Mouse (Mus musculus) ovary, adult 18-20 months (tissue): ENCODE results near the gene Asxl1.

ENCODE experiments used
- DNase-seq: peaks from one replicate; pipeline ENCODE4 v3.0.0; 2022; ENCODE audit warnings: low spot score, mixed read lengths

Gene Asxl1

DNA sequence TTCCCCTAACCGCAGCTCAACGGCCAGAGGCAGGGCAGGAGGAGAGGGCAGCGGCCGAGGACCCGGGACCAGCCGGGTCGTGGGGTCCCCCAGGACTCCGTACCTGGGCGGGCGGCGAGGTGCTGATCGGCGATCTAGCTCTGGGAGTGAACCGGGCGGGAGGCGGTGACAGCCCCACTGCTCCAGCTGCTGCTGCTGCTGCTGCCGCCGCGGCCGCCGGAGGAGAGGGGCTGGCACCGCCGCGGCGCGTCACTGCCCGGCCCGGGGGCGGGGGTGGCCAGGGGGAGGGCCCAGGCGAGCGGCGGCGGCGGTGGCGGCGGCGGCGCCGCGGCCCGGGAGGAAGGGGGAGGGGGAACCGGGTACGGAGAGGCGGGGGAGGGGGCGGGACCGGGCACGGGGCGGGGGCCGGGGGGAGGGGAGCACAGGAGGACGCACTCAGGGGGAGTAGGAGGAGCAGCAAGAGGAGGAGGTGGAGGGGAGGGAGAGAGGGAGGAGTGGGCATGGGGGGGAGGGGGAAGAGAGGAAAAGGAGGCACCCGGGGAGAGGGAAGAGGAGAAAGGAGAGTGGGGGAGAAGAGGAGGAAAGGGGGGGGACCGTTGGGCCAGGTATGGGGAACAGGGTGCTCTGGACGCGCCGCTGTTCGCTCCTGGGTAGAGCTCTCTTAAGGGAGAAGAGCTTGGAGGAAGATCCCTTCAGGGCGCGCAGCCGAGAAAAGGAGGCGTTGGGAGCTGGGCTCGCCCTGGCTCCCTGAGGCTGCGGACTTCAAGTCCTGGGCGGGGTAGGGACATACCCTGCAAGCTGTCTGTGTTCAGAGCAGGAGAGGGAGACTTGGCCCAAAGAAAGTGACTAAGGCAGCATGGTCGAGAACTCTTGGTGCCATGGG, 98.9 kb downstream of the Asxl1 start:
- DNase-seq = peak; percentile 65

DNA sequence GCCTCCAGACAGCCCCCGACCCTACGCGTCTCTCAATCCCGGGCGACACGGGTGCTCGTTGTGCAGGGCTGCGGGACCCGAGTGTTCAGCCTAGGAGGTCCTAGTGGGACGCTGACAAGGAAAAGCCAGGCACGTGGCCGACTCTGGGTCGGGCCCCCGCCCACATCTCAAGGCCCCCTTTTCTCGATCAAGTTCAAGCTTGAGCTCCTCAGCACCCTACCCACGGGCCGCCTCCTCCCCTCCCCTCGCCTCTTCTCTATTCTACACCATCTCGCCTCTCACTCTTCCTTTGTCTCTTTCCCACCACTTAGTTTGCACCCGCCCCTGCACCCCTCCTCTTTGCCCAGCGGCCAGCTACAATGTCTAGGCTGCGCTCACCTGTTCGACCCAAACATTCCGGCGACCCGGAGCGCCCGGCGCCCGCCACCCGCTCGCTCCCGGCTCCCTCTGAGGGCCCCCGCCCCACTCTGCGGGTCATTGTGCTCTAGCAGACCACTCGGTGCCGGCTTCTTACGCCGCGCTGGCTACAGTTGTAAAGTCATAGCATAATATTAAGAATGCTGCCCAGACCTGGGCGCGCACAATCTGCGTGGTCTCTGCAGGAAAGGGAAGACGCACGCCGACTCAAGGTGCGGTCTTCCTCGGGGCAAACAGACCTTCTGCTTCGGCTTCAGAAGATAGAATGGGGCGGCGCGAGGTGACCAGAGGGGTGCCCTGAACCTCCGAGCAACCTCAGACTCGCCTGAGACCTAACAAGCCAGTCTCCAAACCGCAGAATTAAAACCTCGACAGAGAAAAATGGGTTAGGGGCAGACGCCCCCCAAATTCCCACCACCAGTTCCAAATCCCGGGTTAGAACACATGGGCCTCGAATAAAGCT, 99.7 kb downstream of the Asxl1 start:
- no peak for DNase-seq

DNA sequence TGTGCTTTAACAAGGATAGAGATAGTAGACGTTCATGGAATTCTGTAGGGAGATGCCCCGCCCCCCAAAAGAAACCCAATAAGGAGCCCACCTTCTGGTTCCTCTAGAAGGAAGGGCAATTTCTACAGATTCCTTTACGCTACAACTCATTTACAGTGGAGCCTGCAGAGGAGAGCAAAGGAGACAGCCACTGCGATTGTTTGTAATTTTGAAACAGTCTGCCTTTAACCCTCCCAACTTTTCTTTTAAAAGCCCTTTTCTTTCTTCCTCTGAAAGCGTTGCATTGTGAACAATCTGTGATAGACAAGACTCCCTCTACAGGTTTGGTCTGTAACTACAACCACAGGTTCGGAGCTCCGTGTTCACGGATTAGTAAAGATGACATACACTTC, 100.4 kb downstream of the Asxl1 start:
- DNase-seq = no peak

DNA sequence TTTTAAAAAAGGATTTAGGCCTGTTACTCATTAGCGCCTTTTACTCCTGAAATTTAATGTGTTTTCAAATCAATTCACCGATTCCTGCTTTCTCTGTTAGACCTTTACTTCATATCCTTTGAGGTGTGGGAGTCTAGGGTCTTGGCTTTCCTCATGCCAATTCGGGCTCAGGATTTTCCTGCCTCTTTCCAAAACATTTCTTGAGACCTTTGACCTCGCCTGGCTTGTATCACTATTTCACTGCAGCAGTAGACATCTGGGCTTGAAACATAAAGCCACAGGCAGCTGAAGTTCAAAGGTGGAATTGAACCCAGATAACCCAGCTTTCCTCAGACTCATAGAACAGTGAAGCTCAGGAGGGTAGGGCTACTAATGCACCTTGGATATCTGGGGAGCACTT, 100.8 kb downstream of the Asxl1 start:
- no peak for DNase-seq

DNA sequence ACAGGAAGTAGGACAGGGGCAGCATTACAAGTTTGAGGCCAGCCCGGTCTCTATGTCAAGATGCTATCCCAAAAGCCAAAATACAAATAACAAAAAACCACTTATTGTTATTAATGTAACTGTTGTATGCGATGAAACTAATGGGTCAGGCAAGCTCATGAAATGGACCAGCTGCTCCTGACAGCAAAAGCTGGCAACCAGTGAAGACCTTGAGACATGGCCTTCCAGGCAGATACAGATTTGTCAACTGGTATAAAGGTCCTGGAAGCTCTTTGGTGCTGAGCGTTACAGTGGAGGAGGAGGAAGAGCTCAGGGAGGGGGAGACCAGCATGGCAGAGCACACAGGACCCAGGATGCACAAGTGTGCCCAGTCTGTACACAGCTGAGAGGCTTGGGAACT, 102.1 kb downstream of the Asxl1 start:
- peak; percentile 69 for DNase-seq

DNA sequence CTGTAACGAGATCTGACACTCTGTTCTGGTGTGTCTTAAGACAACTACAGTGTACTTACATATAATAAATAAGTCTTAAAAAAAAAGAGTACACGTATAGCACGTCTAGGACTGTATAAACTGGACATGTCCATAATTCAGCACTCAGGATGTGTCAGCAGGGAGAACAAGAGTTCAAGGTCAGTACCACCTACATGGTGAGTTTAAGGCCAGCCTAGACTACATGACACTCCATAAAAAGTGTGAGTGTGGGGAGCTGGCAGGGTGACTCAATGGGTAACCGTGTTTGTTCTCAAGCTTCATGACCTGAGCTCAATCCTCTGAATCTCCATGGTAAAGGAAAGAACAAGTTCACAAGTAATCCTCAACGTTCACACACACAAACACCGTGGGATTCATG, 102.9 kb downstream of the Asxl1 start:
- no peak for DNase-seq
